Mouse (Mus musculus) ES-E14 (cell line): ENCODE data around the gene Zfp831.

Experiments
- CHD2 ChIP-seq: IDR thresholded peaks from 2 replicates; pipeline ENCODE4 v1.6.1; 2014; ENCODE audit warnings: mild to moderate bottlenecking, low read depth, low read length, inconsistent platforms
- HCFC1 ChIP-seq: IDR thresholded peaks from 2 replicates; pipeline ENCODE4 v1.6.1; 2012; ENCODE audit warnings: low read length, inconsistent platforms, borderline replicate concordance; ENCODE audit not compliant: insufficient read depth
- MAFK ChIP-seq: IDR thresholded peaks from 2 replicates; pipeline ENCODE4 v1.6.1; 2014; ENCODE audit warnings: mild to moderate bottlenecking, low read depth, low read length, inconsistent platforms; ENCODE audit not compliant: insufficient read depth
- ZC3H11A ChIP-seq: IDR thresholded peaks from 2 replicates; pipeline ENCODE4 v1.6.1; 2012; ENCODE audit warnings: low read depth, mild to moderate bottlenecking, inconsistent platforms, low read length, borderline replicate concordance
- ZNF384 ChIP-seq: IDR thresholded peaks from 2 replicates; pipeline ENCODE4 v1.6.1; 2012; ENCODE audit warnings: low read depth, low read length, inconsistent platforms

DNA sequence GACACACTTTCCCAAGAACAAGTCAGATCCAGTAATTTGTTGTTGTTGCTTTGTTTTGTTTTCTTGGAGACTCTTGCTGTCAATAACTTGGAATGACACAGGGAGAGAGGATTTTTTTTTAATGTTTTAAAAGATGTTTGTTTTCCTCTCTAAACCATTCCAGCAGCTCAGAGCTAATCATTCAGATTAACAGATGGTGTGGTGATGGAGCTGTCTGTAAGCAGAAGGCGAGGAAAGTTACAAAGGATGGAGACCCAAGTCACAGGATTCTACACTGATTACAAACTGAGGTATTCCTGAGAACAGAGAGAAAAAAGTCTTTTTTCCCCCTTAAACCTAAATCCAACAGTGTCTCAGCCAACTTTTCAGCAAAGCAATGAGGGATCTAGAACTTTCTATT, 19.3 kb downstream of the Zfp831 start:
- no peak for TF ChIP-seq CHD2
- no peak for TF ChIP-seq ZNF384
- TF ChIP-seq ZC3H11A, result no peak
- TF ChIP-seq MAFK, result no peak
- no peak for TF ChIP-seq HCFC1
